Mouse (Mus musculus) lung, postnatal 0 days (tissue): Measurements from ENCODE around the gene Natd1.

ENCODE experiments used
- CTCF ChIP-seq: IDR thresholded peaks from 2 replicates; pipeline ENCODE4 v1.5.1; 2016; ENCODE audit warnings: antibody characterized with exemption, mild to moderate bottlenecking
- EP300 ChIP-seq: IDR thresholded peaks from 2 replicates; pipeline ENCODE4 v1.6.1; 2016; ENCODE audit warnings: antibody characterized with exemption, mild to moderate bottlenecking, control low read depth

DNA sequence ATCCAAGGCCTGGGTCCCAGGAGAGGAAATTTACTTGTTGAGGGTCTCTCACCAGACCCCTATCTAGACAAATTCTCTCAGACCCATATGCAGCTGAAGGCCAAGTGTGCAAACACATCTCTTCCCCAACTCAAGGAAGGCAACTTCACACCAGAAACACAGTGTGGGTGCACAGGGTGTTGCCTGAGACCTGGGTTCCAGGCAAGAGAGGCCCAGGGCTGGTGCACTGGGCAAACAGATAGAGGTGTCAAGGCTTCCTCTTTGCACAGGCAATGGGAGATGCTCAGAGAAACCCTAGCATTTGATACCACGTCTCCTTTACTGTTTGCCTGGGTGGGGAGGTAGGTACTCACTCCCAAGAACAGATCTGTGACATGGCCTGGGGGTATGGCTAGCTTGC lies 10.4 kb upstream of the Natd1 start:
- TF ChIP-seq CTCF (no peak), EP300 (no peak)
